Mouse (Mus musculus): Measurements from ENCODE around the gene Dbf4.

- TF ChIP-seq GATA1 (IDR thresholded peaks at IDR 0.05; ENCODE audit: borderline replicate concordance, low read length) = no peak
- TF ChIP-seq FLI1 (IDR thresholded peaks at IDR 0.05; ENCODE audit: low read length) = no peak
Observed at GRCm38 (mm10) chr5:8349557-8349956, 73.0 kb downstream of the Dbf4 start.
